Mouse (Mus musculus) adrenal gland, adult (tissue): Measurements from ENCODE around the gene Krt28.

ENCODE experiments used
- DNase-seq, 2 experiments: peaks; one replicate each; pipeline ENCODE4 v3.0.0; 2022 to 2023; ENCODE audit warnings: low spot score in 1 of 2; ENCODE audit not compliant: inconsistent age in 2 of 2

Gene Krt28

DNA sequence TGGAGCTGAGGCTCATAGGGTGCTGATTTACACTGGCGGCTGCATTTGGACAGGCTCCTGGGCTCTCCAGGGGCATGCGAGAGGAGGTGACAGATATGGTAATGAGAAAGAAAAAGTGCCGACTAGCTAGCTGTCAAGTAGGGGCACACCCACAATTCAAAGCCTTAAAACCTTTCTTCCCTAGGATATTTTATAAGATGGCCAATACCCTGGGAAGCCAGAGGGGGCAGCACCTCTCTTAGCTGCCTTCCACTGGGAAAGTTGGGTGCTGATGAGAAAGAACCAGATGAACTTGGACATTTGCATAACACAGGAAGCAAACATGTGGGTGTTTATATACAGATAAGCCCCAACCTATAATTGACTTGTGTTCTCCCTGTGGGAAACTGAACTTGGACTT lies 5.5 kb downstream of the Krt28 start:
- DNase-seq: peak in 1 of 2 experiments; percentile 41

DNA sequence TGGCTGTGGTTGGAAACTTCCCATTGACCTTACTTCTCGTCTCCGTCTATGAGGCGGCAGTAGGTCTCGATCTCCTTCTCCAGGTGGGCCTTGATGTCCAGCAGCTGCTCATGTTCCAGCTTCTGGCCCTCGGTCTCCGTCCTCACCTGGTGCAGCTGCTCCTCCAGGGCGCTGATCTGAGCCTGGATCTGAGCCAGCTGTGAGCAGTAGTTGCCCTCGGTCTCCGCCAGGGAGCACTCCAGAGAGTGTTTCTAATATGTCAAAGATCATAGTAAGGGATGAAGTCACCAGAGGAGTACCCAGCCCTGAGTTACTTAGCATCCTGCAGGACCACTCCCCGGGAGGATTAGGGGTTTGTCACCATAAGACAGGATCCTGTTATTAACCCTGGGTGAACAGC lies 7.9 kb downstream of the Krt28 start:
- DNase-seq: peak in 1 of 2 experiments; percentile 57

DNA sequence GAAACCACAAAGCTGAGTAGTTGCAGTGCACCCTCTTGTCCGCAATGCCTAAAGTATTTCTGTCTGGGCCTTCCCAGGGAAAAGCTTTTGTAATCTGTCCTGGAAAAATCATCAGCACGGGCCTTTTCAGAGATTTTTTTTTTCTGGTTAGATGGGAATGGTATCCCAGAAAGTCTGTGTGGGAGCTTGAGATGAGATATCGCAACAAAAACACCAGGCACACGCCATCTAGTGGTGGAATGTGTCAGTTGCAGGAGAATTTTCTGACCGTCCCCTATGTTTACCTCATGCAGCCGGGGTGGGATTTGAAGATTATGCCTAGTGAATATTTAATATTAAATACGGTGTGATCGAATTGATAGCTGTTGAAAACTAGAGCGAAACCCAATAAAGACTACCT lies 10.3 kb downstream of the Krt28 start:
- peak in 1 of 2 experiments; percentile 63 for DNase-seq

DNA sequence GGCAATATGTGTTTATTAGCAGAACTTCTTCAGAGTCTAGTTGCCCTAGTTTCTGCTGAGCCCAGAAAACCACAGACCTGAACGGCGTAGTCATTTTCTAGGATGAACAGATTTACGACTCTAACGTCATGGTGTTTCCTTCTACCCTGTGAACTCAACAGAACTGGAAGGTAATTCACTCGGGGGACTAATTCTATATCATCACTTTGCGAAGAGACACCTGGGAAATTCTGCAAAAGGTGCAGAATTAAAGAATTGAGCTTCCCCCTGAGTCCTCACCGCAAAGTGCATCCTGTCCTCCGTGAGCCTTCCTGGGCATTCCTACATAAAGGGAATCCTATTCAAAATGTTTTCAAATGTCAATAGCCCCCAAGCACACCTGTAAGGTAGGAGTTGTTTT lies 13.3 kb downstream of the Krt28 start:
- DNase-seq: no peak

DNA sequence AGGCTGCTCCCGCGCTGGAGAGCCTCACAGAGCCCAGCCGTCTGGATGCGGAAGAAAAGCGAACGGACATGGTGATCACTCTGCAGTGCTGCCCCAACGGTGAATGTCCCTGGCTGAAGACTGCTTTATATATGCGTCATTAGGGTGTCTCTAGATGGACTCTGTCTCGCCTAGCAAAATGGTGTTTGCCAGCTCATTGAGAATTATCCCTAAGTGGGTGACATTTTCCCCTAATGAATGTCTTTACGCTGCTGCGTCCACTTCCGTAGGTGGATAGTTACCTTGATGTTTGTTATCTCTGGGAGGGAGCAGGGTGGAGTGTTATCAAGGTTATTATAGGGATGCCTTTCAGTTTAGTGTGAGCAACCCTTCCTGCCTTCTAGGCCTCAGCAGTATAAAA lies 23.7 kb downstream of the Krt28 start, which contains the start of gene Krt27:
Krt27 (minus strand) TSS at position 101 of the 400 bp plus-strand sequence.
- DNase-seq: no peak

DNA sequence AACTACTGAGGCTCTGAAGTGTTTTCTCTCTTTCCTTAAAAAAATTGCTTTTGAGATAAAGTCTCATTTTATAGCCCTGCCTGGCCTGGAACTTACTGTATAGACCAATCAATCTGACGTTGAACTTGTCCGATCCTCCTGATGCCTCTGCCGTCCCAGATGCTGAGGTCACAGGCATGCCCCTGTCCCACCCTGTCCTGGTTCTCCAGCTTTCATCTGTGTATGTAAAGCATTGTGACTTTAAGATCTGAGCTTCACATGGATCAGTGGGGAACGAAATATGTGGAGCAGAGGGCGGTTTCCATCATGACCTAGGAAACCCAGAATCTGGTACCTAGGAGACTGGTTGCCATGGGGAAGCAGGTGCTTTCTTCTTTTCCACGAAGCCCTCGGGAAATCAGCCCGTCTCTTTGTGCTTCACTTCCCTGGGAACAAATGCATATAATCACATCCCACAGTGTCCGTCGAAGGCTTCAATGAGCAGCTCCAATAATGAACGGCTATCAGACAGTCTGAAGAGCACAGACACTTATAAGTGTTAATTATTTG lies 35.3 kb downstream of the Krt28 start:
- no peak for DNase-seq

DNA sequence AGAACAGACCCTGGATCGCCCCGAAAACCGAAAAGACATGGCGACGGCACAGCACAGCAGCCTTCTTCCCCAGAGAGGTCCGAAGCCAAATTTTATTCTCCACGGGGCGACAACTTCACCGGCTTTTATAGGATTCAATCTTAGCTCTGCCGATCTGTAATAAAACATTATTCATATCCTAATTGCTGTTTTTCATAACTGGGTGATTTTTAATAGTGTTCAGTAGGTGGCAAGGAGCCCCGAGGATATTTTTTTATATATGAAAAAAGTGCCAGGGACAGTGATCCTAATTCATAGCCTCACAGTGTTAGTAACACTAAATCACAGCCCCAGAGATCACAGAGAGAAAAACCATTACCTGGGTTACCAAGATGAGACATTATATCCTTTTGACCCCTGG lies 36.8 kb downstream of the Krt28 start, which contains the start of gene Krt26:
Krt26 (minus strand) TSS at position 101 of the 400 bp plus-strand sequence.
- DNase-seq: no peak

DNA sequence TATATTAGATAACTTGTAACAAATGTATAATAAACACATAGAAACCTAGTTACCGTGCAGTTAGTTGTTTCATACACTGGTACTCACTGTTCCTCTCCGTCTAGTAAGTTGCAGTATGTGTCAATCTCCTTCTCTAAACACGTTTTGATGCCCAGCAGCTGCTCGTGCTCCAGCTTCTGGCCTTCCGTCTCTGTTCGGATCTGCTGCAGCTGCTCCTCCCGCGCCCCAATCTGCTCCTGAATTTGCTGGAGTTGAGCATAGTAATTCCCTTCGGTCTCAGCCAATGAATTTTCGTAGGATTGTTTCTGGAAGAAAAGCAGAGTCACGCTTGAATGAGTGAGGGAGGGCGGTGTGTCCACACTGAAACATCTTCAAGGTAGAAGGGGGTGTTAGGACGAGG lies 41.3 kb downstream of the Krt28 start:
- no peak for DNase-seq

DNA sequence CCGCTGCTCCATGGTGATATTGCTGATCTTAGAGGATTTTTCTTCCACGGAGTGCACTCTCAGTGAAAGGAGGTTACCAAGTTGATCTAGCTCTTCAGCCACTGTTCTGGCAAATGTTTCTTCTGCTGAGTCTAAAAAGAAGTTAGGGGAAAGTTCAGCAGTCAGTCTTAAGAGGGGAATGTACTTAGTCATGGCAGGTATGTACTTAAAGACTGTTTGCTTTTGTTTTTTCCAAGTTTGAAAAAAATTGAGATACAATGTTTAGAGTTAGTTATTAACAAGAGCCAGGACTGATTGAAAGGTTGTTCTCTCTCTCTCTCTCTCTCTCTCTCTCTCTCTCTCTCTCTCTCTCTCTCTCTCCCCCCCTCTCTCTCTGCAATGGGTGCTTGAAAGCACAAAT lies 45.0 kb downstream of the Krt28 start:
- no peak for DNase-seq

DNA sequence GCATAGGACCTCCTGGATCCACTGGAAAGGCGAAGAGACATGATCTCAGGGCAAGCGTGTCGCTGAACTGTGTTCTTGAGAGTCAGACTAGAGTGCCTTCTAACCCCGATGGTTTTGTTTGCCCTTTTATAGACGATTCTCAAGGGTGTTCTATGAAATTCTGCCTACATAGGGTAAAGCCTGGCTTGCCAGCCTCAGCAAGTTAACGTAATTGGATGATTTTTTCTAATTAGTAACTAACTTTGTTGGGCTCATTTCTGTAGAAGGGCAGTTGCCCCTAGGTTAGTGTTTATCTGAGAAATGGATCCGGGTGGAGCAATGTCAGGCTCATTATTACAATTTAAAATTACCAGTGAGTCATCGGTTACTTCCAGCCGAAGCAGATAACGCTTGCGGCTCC lies 51.9 kb downstream of the Krt28 start, which contains the start of gene Krt25:
Krt25 (minus strand) TSS at position 101 of the 400 bp plus-strand sequence.
- DNase-seq: no peak

DNA sequence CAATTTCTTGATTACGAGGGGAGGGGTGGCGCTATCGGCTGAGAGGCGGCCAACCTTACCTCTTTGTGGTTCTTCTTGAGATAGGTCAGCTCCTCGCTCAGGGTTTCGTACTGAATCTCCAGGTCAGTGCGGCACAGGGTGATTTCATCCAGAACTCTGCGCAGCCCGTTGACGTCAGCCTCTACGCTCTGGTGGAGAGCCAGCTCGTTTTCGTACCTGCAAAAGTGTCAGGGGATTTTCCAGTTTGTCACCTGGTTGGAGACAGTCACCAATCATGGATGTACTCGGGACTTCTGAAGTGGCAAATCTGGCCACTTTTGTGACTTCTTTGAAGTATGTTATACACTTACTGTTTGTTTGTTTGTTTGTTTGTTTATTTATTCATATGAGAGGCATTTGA lies 53.6 kb downstream of the Krt28 start:
- DNase-seq: no peak

DNA sequence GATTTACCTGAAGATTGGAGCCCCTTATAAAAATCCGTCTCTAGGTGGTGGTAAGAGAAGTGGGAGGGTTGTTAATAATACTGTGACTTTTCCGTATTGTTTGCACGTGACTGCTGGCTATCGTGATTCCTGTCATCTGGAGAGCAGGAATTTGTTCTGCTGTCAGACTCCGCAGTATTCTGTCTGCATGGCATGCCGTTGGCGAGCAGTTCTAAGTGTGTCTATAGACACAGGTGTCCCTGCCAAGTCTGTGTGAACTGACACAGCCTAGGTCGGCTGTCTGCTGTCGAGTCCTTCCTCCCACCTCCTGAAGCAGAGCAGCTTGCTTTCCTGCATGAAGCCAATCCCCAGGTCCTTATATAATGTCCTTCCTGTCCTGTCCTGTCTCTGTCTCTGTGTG lies 55.6 kb downstream of the Krt28 start:
- DNase-seq: no peak

DNA sequence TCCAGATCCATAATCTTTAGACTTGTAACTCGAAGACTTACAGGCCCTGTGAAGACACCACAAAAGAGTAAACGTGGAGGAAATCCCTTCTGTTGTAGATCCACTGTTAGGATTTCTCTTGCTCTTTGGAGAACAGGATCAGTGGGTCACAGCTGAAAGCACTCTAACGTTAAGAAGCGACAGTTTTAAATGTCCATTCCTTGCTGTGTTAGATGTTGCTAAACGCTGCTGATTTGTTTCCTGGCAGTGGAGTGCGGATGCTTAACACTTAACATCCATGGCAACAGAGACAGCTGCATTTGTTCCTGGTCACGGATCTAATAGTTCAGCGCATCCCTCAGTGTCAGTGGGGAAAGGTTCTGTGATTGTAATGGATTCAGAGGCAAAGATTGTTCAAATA lies 58.2 kb downstream of the Krt28 start:
- DNase-seq: no peak
